Mouse (Mus musculus) myocyte (in vitro differentiated cells): ENCODE measurements around the gene Tgfb1i1.

ENCODE experiments used
- CEBPB ChIP-seq: IDR thresholded peaks from 2 replicates; pipeline ENCODE4 v1.6.1; 2011; ENCODE audit warnings: mild to moderate bottlenecking, moderate library complexity; ENCODE audit not compliant: poor library complexity, insufficient read depth, severe bottlenecking
- E2F4 ChIP-seq: IDR thresholded peaks from one replicate; pipeline ENCODE4 v1.6.1; 2011; ENCODE audit warnings: mild to moderate bottlenecking, control low read depth, moderate library complexity; ENCODE audit not compliant: insufficient read depth
- MAX ChIP-seq: IDR thresholded peaks from one replicate; pipeline ENCODE4 v1.6.1; 2011; ENCODE audit warnings: low read depth, mild to moderate bottlenecking, control low read depth
- MYOG ChIP-seq, 3 experiments: IDR thresholded peaks; one replicate each; pipeline ENCODE4 v1.6.1; 2011; ENCODE audit warnings: control low read depth in 2 of 3, low read depth in 2 of 3, mild to moderate bottlenecking in 2 of 3; ENCODE audit not compliant: insufficient read length in 2 of 3, control insufficient read depth in 1 of 3, insufficient read depth in 1 of 3
- POLR2A ChIP-seq: IDR thresholded peaks from one replicate; pipeline ENCODE4 v1.6.1; 2011; ENCODE audit warnings: low read depth, mild to moderate bottlenecking, control low read depth, moderate library complexity; ENCODE audit not compliant: insufficient read length
- REST ChIP-seq: IDR thresholded peaks from one replicate; pipeline ENCODE4 v1.6.1; 2011; ENCODE audit warnings: mild to moderate bottlenecking, control low read depth, moderate library complexity; ENCODE audit not compliant: insufficient read depth, insufficient read length

- TF ChIP-seq REST (no peak), POLR2A (no peak), MAX (no peak), E2F4 (no peak), MYOG (IDR thresholded peaks at IDR 0.05; ENCODE audit: control insufficient read depth in 1 of 3, insufficient read depth in 1 of 3, insufficient read length in 2 of 3, low read depth in 2 of 3) (no peak), CEBPB (no peak)
Observed at GRCm38 (mm10) chr7:128203071-128203470, 43.5 kb upstream of the Tgfb1i1 start.
